Mouse (Mus musculus) brain, embryonic 14.5 days (tissue): ENCODE results near the gene Lrrfip2.

Experiments used
- CTCF ChIP-seq: fragments of 200-500 bp; IDR thresholded peaks from 2 replicates; pipeline ENCODE4 v1.5.1; 2012; ENCODE audit warnings: inconsistent platforms, mild to moderate bottlenecking, moderate library complexity, borderline replicate concordance; ENCODE audit not compliant: insufficient read depth, insufficient read length; ENCODE audit errors: extremely low read depth
- POLR2A ChIP-seq: fragments of 200-500 bp; IDR thresholded peaks from 2 replicates; pipeline ENCODE4 v1.6.1; 2012; ENCODE audit warnings: mild to moderate bottlenecking, inconsistent platforms, borderline replicate concordance; ENCODE audit not compliant: poor library complexity, insufficient read depth, insufficient read length, severe bottlenecking; ENCODE audit errors: extremely low read depth

GRCm38 (mm10) chr9:111086137-111086536, 31.3 kb upstream of the Lrrfip2 start:
- TF ChIP-seq CTCF, result no peak
- TF ChIP-seq POLR2A, result no peak
